In the genomic region with DNA sequence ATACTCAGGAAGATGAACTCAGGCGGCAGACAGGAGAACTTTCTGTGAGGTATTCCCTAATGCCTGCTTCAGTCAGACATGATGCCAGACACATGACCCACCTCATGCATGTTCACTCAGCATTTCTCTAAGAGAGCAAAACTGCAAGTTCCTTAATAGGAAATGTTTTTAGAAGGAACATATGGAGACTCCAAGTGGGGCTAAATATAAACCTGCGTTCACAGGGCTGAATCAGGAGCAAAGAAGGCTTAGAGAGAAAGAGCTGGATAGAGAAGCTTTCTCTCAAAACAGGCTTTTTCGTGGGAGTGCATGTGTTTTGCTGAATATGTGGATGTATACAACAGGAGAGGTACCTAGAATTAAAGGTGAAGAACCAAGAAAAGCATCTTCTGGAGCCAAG, we compare ENCODE assay signal across 27 mouse cellular contexts. TPM values are rescaled to one million over a fixed set of nuclear protein-coding genes. Genes with fewer than 3 reads are reported as not detected.
DNase-seq lines count a peak whose midpoint lies in the region; ATAC-seq and TF ChIP-seq lines count a peak whose summit lies in the region.
"Had no signal": no experiment of that assay in that cellular context is flagged by ENCODE, and none has a peak within 500 bp of the region (broad histone marks: within the 10 kb centered on the region; RNA-seq: fewer than 3 reads in every experiment).

No protein-coding gene starts in this region.

- H3K4me1 ChIP-seq in forebrain, postnatal 0 days (ENCODE audit: insufficient read depth), result peaks cover 5% of the 10 kb centered on the region; the same call in 1 of the 2 replicates
- H3K4me1 ChIP-seq in forebrain, embryonic 16.5 days (replicated peaks; ENCODE audit: control insufficient read depth, insufficient read depth, low read length), result peaks cover 3% of the 10 kb centered on the region; the same call in 1 of the 2 replicates
- H3K4me1 ChIP-seq in intestine, embryonic 14.5 days (replicated peaks; ENCODE audit: control insufficient read depth, insufficient read depth, low read length), result no peaks in the 10 kb centered on the region
- no peaks in the 10 kb centered on the region for H3K4me1 ChIP-seq in intestine, embryonic 16.5 days (ENCODE audit: control insufficient read depth, insufficient read depth, low read length)
- H3K4me1 ChIP-seq: kidney, embryonic 15.5 days; neural tube, embryonic 15.5 days; stomach, embryonic 15.5 days had no signal

- no peak for TF ChIP-seq CTCF in forebrain, postnatal 0 days (IDR thresholded peaks at IDR 0.05; ENCODE audit: low read depth)

- H3K27me3 ChIP-seq in forebrain, postnatal 0 days (ENCODE audit: insufficient read depth, low read length), result no peaks in the 10 kb centered on the region
- H3K27me3 ChIP-seq in forebrain, embryonic 16.5 days (replicated peaks; ENCODE audit: control insufficient read depth, insufficient read depth, low read length), result no peaks in the 10 kb centered on the region
- H3K27me3 ChIP-seq in intestine, embryonic 14.5 days (replicated peaks; ENCODE audit: control insufficient read depth, insufficient read depth, low read length), result no peaks in the 10 kb centered on the region
- no peaks in the 10 kb centered on the region for H3K27me3 ChIP-seq in intestine, embryonic 16.5 days (replicated peaks; ENCODE audit: control insufficient read depth, insufficient read depth, low read length)
- H3K27me3 ChIP-seq: CH12.LX; kidney, embryonic 15.5 days; neural tube, embryonic 15.5 days; stomach, embryonic 15.5 days had no signal

- 64% methylated on average over 3 of the region's 3 CpGs for WGBS in forebrain, postnatal 0 days
- 75% methylated on average over 3 of the region's 3 CpGs for WGBS in forebrain, embryonic 16.5 days
- WGBS in intestine, embryonic 14.5 days, result 65% methylated on average over 3 of the region's 3 CpGs
- 67% methylated on average over 3 of the region's 3 CpGs for WGBS in intestine, embryonic 16.5 days

- peak overlapping the region; percentile 36 for H3K27ac ChIP-seq in forebrain, postnatal 0 days (ENCODE audit: low read depth, low read length)
- no peak overlapping the region for H3K27ac ChIP-seq in forebrain, embryonic 16.5 days (ENCODE audit: low read length)
- H3K27ac ChIP-seq in intestine, embryonic 14.5 days (ENCODE audit: low read depth), result 0 out of 2 replicates have a peak overlapping the region, but pooled peaks have one; percentile 9
- H3K27ac ChIP-seq in intestine, embryonic 16.5 days (ENCODE audit: low read length), result no peak overlapping the region
- H3K27ac ChIP-seq: hindbrain, embryonic 14.5 days; kidney, embryonic 15.5 days; liver, embryonic 14.5 days; macrophage; neural tube, embryonic 15.5 days; stomach, embryonic 15.5 days had no signal

- no peaks in the 10 kb centered on the region for H3K9me3 ChIP-seq in forebrain, postnatal 0 days (ENCODE audit: low read length)
- H3K9me3 ChIP-seq in forebrain, embryonic 16.5 days (ENCODE audit: control insufficient read depth, low read length), result no peaks in the 10 kb centered on the region
- no peaks in the 10 kb centered on the region for H3K9me3 ChIP-seq in intestine, embryonic 14.5 days (ENCODE audit: control insufficient read depth, low read length)
- no peaks in the 10 kb centered on the region for H3K9me3 ChIP-seq in intestine, embryonic 16.5 days (ENCODE audit: control insufficient read depth, low read length)
- H3K9me3 ChIP-seq: kidney, embryonic 15.5 days; neural tube, embryonic 15.5 days; stomach, embryonic 15.5 days had no signal

- H3K4me2 ChIP-seq in forebrain, postnatal 0 days (ENCODE audit: low read depth), result no peak overlapping the region
- H3K4me2 ChIP-seq in forebrain, embryonic 16.5 days (ENCODE audit: low read length), result no peak overlapping the region
- H3K4me2 ChIP-seq in intestine, embryonic 14.5 days (ENCODE audit: low read length), result no peak overlapping the region
- no peak overlapping the region for H3K4me2 ChIP-seq in intestine, embryonic 16.5 days (ENCODE audit: low read depth, low read length)
- H3K4me2 ChIP-seq: heart, embryonic 11.5 days; hindbrain, embryonic 14.5 days; kidney, embryonic 15.5 days; neural tube, embryonic 15.5 days; stomach, embryonic 15.5 days had no signal

- peak; percentile 26 for DNase-seq in forebrain, postnatal 0 days
- no peak for DNase-seq in intestine, embryonic 14.5 days (ENCODE audit: low spot score)
- peak; percentile 44 to 62 for DNase-seq in right cerebral cortex, adult 2 months (ENCODE audit: low spot score in 2 of 2)
- no peak for DNase-seq in right cerebral cortex, postnatal 14 days
- DNase-seq in telencephalon, adult 2 months (ENCODE audit: low read depth, low spot score), result peak; percentile 90
- no peak for DNase-seq in yolk sac, embryonic 10.5 days (ENCODE audit: low spot score)
- DNase-seq: adrenal gland, adult 8-10 months; cerebellum, adult 8-10 months; cerebellum, postnatal 25 days; kidney, adult 18-20 months; kidney, postnatal 25 days; liver; lung, adult 2 months; lung, postnatal 10 days; midbrain, embryonic 14.5 days; thymus, postnatal 14 days had no signal

- ATAC-seq in forebrain, postnatal 0 days, result peak; percentile 75
- ATAC-seq in forebrain, embryonic 16.5 days, result no peak
- ATAC-seq in intestine, embryonic 14.5 days (replicated peaks; ENCODE audit: low FRiP score, low TSS enrichment, low read depth), result no peak
- no peak for ATAC-seq in intestine, embryonic 16.5 days
- ATAC-seq: forebrain, embryonic 14.5 days had no signal

- H3K9ac ChIP-seq in forebrain, postnatal 0 days, result no peak overlapping the region
- H3K9ac ChIP-seq in forebrain, embryonic 16.5 days (replicated peaks; ENCODE audit: low read depth, low read length), result no peak overlapping the region
- H3K9ac ChIP-seq in intestine, embryonic 14.5 days (ENCODE audit: low read length), result no peak overlapping the region
- no peak overlapping the region for H3K9ac ChIP-seq in intestine, embryonic 16.5 days (ENCODE audit: low read depth, low read length)
- H3K9ac ChIP-seq: hindbrain, embryonic 14.5 days; kidney, embryonic 15.5 days; liver, embryonic 14.5 days; neural tube, embryonic 15.5 days; stomach, embryonic 15.5 days had no signal

- no peaks in the 10 kb centered on the region for H3K36me3 ChIP-seq in forebrain, postnatal 0 days (ENCODE audit: insufficient read depth)
- H3K36me3 ChIP-seq in forebrain, embryonic 16.5 days (ENCODE audit: control insufficient read depth, insufficient read depth), result no peaks in the 10 kb centered on the region
- no peaks in the 10 kb centered on the region for H3K36me3 ChIP-seq in intestine, embryonic 14.5 days (ENCODE audit: control insufficient read depth, insufficient read depth, low read length)
- no peaks in the 10 kb centered on the region for H3K36me3 ChIP-seq in intestine, embryonic 16.5 days (ENCODE audit: control insufficient read depth, insufficient read depth, low read length)
- H3K36me3 ChIP-seq: kidney, embryonic 15.5 days; neural tube, embryonic 15.5 days; stomach, embryonic 15.5 days had no signal

- no peak overlapping the region for H3K4me3 ChIP-seq in forebrain, postnatal 0 days (ENCODE audit: low read depth, low read length)
- no peak overlapping the region for H3K4me3 ChIP-seq in forebrain, embryonic 16.5 days (replicated peaks; ENCODE audit: low read length)
- no peak overlapping the region for H3K4me3 ChIP-seq in intestine, embryonic 14.5 days (ENCODE audit: low read depth, low read length)
- no peak overlapping the region for H3K4me3 ChIP-seq in intestine, embryonic 16.5 days (ENCODE audit: low read length)
- H3K4me3 ChIP-seq: kidney, embryonic 15.5 days; neural tube, embryonic 15.5 days; stomach, embryonic 15.5 days had no signal

RNA-seq across cellular contexts. Expression of a gene that starts 16.2 kb away (rescaled TPM):
- 16.6 and 17.0 TPM in 2 replicates for total RNA-seq in forebrain, postnatal 0 days (2014; rRNA removed)
- polyA plus RNA-seq in forebrain, postnatal 0 days (2015; fragmentation: Nextera tagmentation; extraction: Ambion mirVana), result 8.1 and 11.8 TPM in 2 replicates
- polyA plus RNA-seq in forebrain, embryonic 16.5 days (2015; fragmentation: Nextera tagmentation; extraction: Ambion mirVana), result 21.2 and 22.8 TPM in 2 replicates
- 17.7 and 21.2 TPM in 2 replicates for polyA plus RNA-seq in intestine, embryonic 14.5 days (2014; fragmentation: Nextera tagmentation; extraction: Ambion mirVana)
- 17.1 and 19.5 TPM in 2 replicates for polyA plus RNA-seq in intestine, embryonic 16.5 days (2015; fragmentation: Nextera tagmentation; extraction: Ambion mirVana)

RNA-seq across cellular contexts. Expression of a gene that starts 57.0 kb away (rescaled TPM):
- 20.3 and 24.7 TPM in 2 replicates for total RNA-seq in forebrain, postnatal 0 days (2014; rRNA removed)
- 3.1 and 3.4 TPM in 2 replicates for polyA plus RNA-seq in forebrain, postnatal 0 days (2015; fragmentation: Nextera tagmentation; extraction: Ambion mirVana)
- polyA plus RNA-seq in forebrain, embryonic 16.5 days (2015; fragmentation: Nextera tagmentation; extraction: Ambion mirVana), result 3.9 and 4.4 TPM in 2 replicates
- 7.2 and 8.5 TPM in 2 replicates for polyA plus RNA-seq in intestine, embryonic 14.5 days (2014; fragmentation: Nextera tagmentation; extraction: Ambion mirVana)
- polyA plus RNA-seq in intestine, embryonic 16.5 days (2015; fragmentation: Nextera tagmentation; extraction: Ambion mirVana), result 3.8 TPM in 2 replicates

Comparison
In these comparisons a context has a peak if more than half of its experiments do, and no peak if none do; other contexts are left out.
1. DNase-seq: peak in forebrain, postnatal 0 days (single experiment), right cerebral cortex, adult 2 months (2 of 2) and telencephalon, adult 2 months (single experiment); none in intestine, embryonic 14.5 days (single experiment), right cerebral cortex, postnatal 14 days (single experiment) and yolk sac, embryonic 10.5 days (single experiment).
2. H3K27ac ChIP-seq: peak in forebrain, postnatal 0 days (single experiment) and intestine, embryonic 14.5 days (single experiment); none in forebrain, embryonic 16.5 days (single experiment) and intestine, embryonic 16.5 days (single experiment).